Mouse (Mus musculus) lung, embryonic 14.5 days (tissue): Measurements from ENCODE around the gene Mamdc2. TPM values are rescaled to one million over a fixed set of nuclear protein-coding genes. Genes with fewer than 3 reads are reported as not detected.

Experiments
- ATAC-seq: fragments of 200-750 bp; cut with Nextera tagmentation; 2 replicates; pipeline ENCODE4 v1.8.0; 2017; ENCODE audit warnings: mild to moderate bottlenecking, moderate TSS enrichment, moderate library complexity; ENCODE audit not compliant: insufficient read depth
- DNase-seq: peaks from one replicate; pipeline ENCODE4 v3.0.0-alpha.2; 2015
- H3K27ac ChIP-seq: fragments of 300-500 bp; sonication (generic); 2 replicates; pipeline ENCODE4 v1.5.1; 2014; ENCODE audit warnings: low read depth, mild to moderate bottlenecking, moderate library complexity
- H3K27me3 ChIP-seq: fragments of 300-500 bp; sonication (generic); 2 replicates; pipeline ENCODE4 v1.6.1; 2014; ENCODE audit warnings: low read length, control low read depth; ENCODE audit not compliant: insufficient read depth
- H3K36me3 ChIP-seq: fragments of 300-500 bp; sonication (generic); 2 replicates; pipeline ENCODE4 v1.6.1; 2014; ENCODE audit warnings: control low read depth; ENCODE audit not compliant: insufficient read depth
- H3K4me1 ChIP-seq: fragments of 300-500 bp; sonication (generic); 2 replicates; pipeline ENCODE4 v1.6.1; 2014; ENCODE audit warnings: antibody characterized with exemption, control low read depth; ENCODE audit not compliant: insufficient read depth
- H3K4me2 ChIP-seq: fragments of 300-500 bp; sonication (generic); 2 replicates; pipeline ENCODE4 v1.6.1; 2014; ENCODE audit warnings: mild to moderate bottlenecking
- H3K4me3 ChIP-seq: fragments of 300-500 bp; sonication (generic); 2 replicates; pipeline ENCODE4 v1.5.1; 2014; ENCODE audit warnings: low read depth, low read length
- H3K9ac ChIP-seq: fragments of 300-500 bp; sonication (generic); 2 replicates; pipeline ENCODE4 v1.6.1; 2014
- H3K9me3 ChIP-seq: fragments of 300-500 bp; sonication (generic); 2 replicates; pipeline ENCODE4 v1.6.1; 2016; ENCODE audit warnings: low read depth, low read length, control low read depth
- CTCF ChIP-seq: IDR thresholded peaks from 2 replicates; pipeline ENCODE4 v1.5.1; 2016; ENCODE audit warnings: antibody characterized with exemption, low read depth
- WGBS: fragments of 180-500 bp; shearing (Covaris S2); extraction: QIAGEN DNeasy Blood & Tissue Kit; methylation state at CpG from one replicate; pipeline ENCODE4 v1.1.7; 2014; 5-methylcytosine and 5-hydroxymethylcytosine counted together
- polyA plus RNA-seq: library from polyadenylated mRNA; unstranded; fragments of >200 nt; fragmentation: Nextera tagmentation; extraction: Ambion mirVana; gene quantifications from 2 replicates; pipeline ENCODE4 v1.2.1, GENCODE M21; 2014

Mamdc2 gene
- polyA plus RNA-seq, 1 experiment from 2014 or later = 3.1 TPM

- H3K4me2 ChIP-seq = no peak overlapping the region
- H3K9ac ChIP-seq = no peak overlapping the region
- no peak overlapping the region for H3K4me3 ChIP-seq
- no peaks in the 10 kb centered on the region for H3K4me1 ChIP-seq
- no peaks in the 10 kb centered on the region for H3K27me3 ChIP-seq
- ATAC-seq (no peak), DNase-seq (peak; percentile 42)
- peak overlapping the region; percentile 42; the same call in 1 of the 2 replicates for H3K27ac ChIP-seq
- H3K36me3 ChIP-seq = no peaks in the 10 kb centered on the region
- WGBS = 61% methylated on average over 11 of the region's 11 CpGs
- H3K9me3 ChIP-seq = no peaks in the 10 kb centered on the region
- TF ChIP-seq CTCF = no peak
These were observed 13.8 kb downstream of the Mamdc2 start for GRCm38 (mm10) chr19:23434433-23434832.

DNA sequence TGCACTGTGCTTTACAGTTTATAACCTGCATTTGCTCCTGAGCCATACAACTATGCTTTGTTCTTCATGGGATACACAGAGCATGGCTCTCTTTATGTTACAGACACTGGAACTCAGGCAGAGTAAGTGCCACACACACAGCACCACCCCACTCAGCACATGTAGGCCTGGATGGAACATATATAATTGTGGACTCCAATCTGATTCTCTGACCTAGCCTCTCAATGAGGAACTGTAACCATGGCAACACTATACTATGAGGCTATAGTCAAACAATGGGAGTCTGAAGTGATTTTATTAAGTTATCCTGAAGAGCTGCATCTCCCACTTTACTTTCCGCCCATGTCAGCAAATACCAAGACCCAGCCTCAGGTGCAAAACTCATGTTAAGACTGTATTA, 30.6 kb downstream of the Mamdc2 start:
- no peak for ATAC-seq
- H3K36me3 ChIP-seq = no peaks in the 10 kb centered on the region
- no peaks in the 10 kb centered on the region for H3K4me1 ChIP-seq
- no peaks in the 10 kb centered on the region for H3K9me3 ChIP-seq
- H3K27ac ChIP-seq = no peak overlapping the region
- TF ChIP-seq CTCF = no peak
- no peak overlapping the region for H3K4me3 ChIP-seq
- WGBS = 76% methylated on average over 1 of the region's 1 CpGs
- no peaks in the 10 kb centered on the region for H3K27me3 ChIP-seq
- DNase-seq = no peak
- H3K9ac ChIP-seq = no peak overlapping the region
- H3K4me2 ChIP-seq = no peak overlapping the region

DNA sequence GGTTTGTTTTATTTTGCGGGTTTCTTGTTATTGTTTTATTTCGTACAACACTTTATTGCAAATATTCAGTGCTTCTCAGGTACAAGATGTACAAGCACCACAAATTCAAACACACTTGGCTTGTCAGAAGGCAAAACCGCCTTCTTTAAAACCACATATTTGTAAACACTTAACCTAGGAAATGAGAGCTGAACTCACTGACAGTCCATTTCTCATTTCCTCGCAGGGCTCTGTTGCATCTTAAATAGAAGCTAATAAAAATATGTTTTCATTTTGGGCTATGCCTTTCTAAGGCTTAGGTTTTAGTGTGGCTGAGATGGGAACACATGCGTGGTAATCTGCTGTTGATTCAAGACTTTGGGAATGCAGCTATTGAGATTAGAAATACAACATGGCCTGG, 37.4 kb downstream of the Mamdc2 start:
- no peak for ATAC-seq
- 48% methylated on average over 5 of the region's 5 CpGs for WGBS
- peak; percentile 43 for DNase-seq
- H3K4me2 ChIP-seq = no peak overlapping the region
- no peak overlapping the region for H3K4me3 ChIP-seq
- H3K36me3 ChIP-seq = no peaks in the 10 kb centered on the region
- H3K27me3 ChIP-seq = no peaks in the 10 kb centered on the region
- H3K9ac ChIP-seq = no peak overlapping the region
- 0 out of 2 replicates have a peak, but pooled peaks cover 4% of the 10 kb centered on the region for H3K4me1 ChIP-seq
- TF ChIP-seq CTCF = no peak
- H3K9me3 ChIP-seq = no peaks in the 10 kb centered on the region
- H3K27ac ChIP-seq = no peak overlapping the region

DNA sequence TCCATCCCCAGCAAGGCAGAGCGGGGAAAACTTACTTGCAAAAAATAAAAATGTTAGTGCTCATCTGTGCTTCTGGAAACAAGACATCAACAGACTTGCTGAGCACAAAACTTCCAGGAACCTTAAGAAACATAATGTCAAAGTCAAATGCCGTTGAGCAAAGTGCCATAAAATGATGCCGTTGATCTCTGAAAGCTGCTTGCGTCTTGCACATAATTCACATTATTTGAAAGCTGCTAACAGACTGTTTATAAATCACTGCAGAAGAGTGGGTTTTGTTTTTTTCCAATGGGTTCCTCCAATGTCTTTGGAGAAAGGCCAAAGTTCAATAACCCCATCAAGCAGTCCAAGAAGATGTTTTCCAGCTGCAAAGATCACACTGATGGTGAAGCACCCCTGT, 37.9 kb downstream of the Mamdc2 start:
- H3K9me3 ChIP-seq = no peaks in the 10 kb centered on the region
- 44% methylated on average over 4 of the region's 4 CpGs for WGBS
- no peak overlapping the region for H3K4me3 ChIP-seq
- H3K9ac ChIP-seq = no peak overlapping the region
- H3K4me2 ChIP-seq = no peak overlapping the region
- 0 out of 2 replicates have a peak, but pooled peaks cover 4% of the 10 kb centered on the region for H3K4me1 ChIP-seq
- ATAC-seq (no peak), DNase-seq (peak; percentile 72)
- H3K36me3 ChIP-seq = no peaks in the 10 kb centered on the region
- no peaks in the 10 kb centered on the region for H3K27me3 ChIP-seq
- no peak for TF ChIP-seq CTCF
- no peak overlapping the region for H3K27ac ChIP-seq

GRCm38 (mm10) chr19:23401469-23402135, 46.6 kb downstream of the Mamdc2 start:
- Histone ChIP-seq H3K9ac (no peak overlapping the region), H3K27me3 (no peaks in the 10 kb centered on the region), H3K9me3 (no peaks in the 10 kb centered on the region), H3K27ac (no peak overlapping the region; the same call in 1 of the 2 replicates), H3K36me3 (no peaks in the 10 kb centered on the region), H3K4me3 (no peak overlapping the region), H3K4me1 (peaks cover 5% of the 10 kb centered on the region; the same call in 1 of the 2 replicates), H3K4me2 (no peak overlapping the region)
- WGBS = 29% methylated on average over 12 of the region's 12 CpGs
- peak; percentile 87 for ATAC-seq
- peak; percentile 81 for DNase-seq
- no peak for TF ChIP-seq CTCF

- 38% methylated on average over 5 of the region's 5 CpGs for WGBS
- TF ChIP-seq CTCF = no peak
- Histone ChIP-seq H3K36me3 (no peaks in the 10 kb centered on the region), H3K4me3 (no peak overlapping the region), H3K4me1 (peaks cover 5% of the 10 kb centered on the region; the same call in 1 of the 2 replicates), H3K9me3 (no peaks in the 10 kb centered on the region), H3K27me3 (no peaks in the 10 kb centered on the region), H3K4me2 (no peak overlapping the region), H3K9ac (no peak overlapping the region), H3K27ac (no peak overlapping the region)
- ATAC-seq (peak; percentile 48; the same call in 1 of the 2 replicates), DNase-seq (peak; percentile 91)
These were observed 47.8 kb downstream of the Mamdc2 start for GRCm38 (mm10) chr19:23400485-23400884.

DNA sequence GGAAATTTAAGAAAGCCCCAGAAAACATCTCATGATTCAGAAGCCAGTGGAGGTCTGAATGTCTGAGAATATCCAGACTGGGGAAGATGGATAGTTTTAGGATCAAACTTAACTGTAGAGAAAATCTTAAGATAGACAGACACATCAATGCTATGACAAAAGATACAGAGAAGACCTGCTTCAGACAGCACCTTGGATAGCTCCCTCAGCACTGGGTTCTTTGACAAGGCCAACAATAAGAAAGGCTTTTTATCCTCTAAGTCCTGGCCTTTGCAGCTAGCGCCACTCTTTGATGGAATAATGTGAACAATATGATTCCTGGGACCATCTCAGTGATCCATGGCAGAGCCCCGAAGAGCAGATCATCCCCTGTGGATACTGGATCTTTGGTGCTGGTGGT, 52.3 kb downstream of the Mamdc2 start:
- DNase-seq (peak; percentile 71), ATAC-seq (no peak)
- no peaks in the 10 kb centered on the region for H3K9me3 ChIP-seq
- H3K9ac ChIP-seq = no peak overlapping the region
- H3K27ac ChIP-seq = no peak overlapping the region
- no peak overlapping the region for H3K4me3 ChIP-seq
- 57% methylated on average over 2 of the region's 2 CpGs for WGBS
- H3K27me3 ChIP-seq = no peaks in the 10 kb centered on the region
- no peaks in the 10 kb centered on the region for H3K36me3 ChIP-seq
- no peaks in the 10 kb centered on the region for H3K4me1 ChIP-seq
- H3K4me2 ChIP-seq = no peak overlapping the region
- no peak for TF ChIP-seq CTCF
